Mouse (Mus musculus): Measurements from ENCODE around the gene Ttc34. TPM values are rescaled to one million over a fixed set of nuclear protein-coding genes. Genes with fewer than 3 reads are reported as not detected.

The Ttc34 gene
- total RNA-seq, 2 experiments from 2014 or later = not detected

Other genes starting within 250 kb of the Ttc34 start
- 2.1 TPM in 1 of 2 replicates, not detected in the other for gene Prdm16, start 200.6 kb upstream of the Ttc34 start, total RNA-seq (2015; ENCODE audit: low replicate concordance)
- 1.7 and 3.0 TPM in 2 replicates for gene Prdm16, start 200.6 kb upstream of the Ttc34 start, total RNA-seq (2017; ENCODE audit: low replicate concordance)
- not detected in 2 replicates for gene Actrt2, start 169.6 kb upstream of the Ttc34 start, total RNA-seq (2015; ENCODE audit: low replicate concordance)
- gene Actrt2, start 169.6 kb upstream of the Ttc34 start, total RNA-seq (2017; ENCODE audit: low replicate concordance) = not detected in 2 replicates
- gene Mmel1, start 32.1 kb downstream of the Ttc34 start, total RNA-seq (2015; ENCODE audit: low replicate concordance) = 1.0 and 4.0 TPM in 2 replicates
- 7.1 and 9.9 TPM in 2 replicates for gene Mmel1, start 32.1 kb downstream of the Ttc34 start, total RNA-seq (2017; ENCODE audit: low replicate concordance)
- 3.6 and 8.8 TPM in 2 replicates for gene Fam213b, start 61.7 kb downstream of the Ttc34 start, total RNA-seq (2015; ENCODE audit: low replicate concordance)
- 2.3 and 2.5 TPM in 2 replicates for gene Fam213b, start 61.7 kb downstream of the Ttc34 start, total RNA-seq (2017; ENCODE audit: low replicate concordance)
- gene Tnfrsf14, start 91.1 kb downstream of the Ttc34 start, total RNA-seq (2015; ENCODE audit: low replicate concordance) = 634 and 677 TPM in 2 replicates
- gene Tnfrsf14, start 91.1 kb downstream of the Ttc34 start, total RNA-seq (2017; ENCODE audit: low replicate concordance) = 775 and 846 TPM in 2 replicates
- gene Hes5, start 123.5 kb downstream of the Ttc34 start, total RNA-seq (2015; ENCODE audit: low replicate concordance) = not detected in 2 replicates
- not detected in 2 replicates for gene Hes5, start 123.5 kb downstream of the Ttc34 start, total RNA-seq (2017; ENCODE audit: low replicate concordance)
- 11.7 and 19.6 TPM in 2 replicates for gene Pank4, start 126.7 kb downstream of the Ttc34 start, total RNA-seq (2015; ENCODE audit: low replicate concordance)
- 11.1 and 11.2 TPM in 2 replicates for gene Pank4, start 126.7 kb downstream of the Ttc34 start, total RNA-seq (2017; ENCODE audit: low replicate concordance)
- not detected in 2 replicates for gene Plch2, start 219.3 kb downstream of the Ttc34 start, total RNA-seq (2015; ENCODE audit: low replicate concordance)
- not detected in 2 replicates for gene Plch2, start 219.3 kb downstream of the Ttc34 start, total RNA-seq (2017; ENCODE audit: low replicate concordance)
- 0.42 and 2.7 TPM in 2 replicates for gene Pex10, start 229.6 kb downstream of the Ttc34 start, total RNA-seq (2015; ENCODE audit: low replicate concordance)
- 0.42 and 3.6 TPM in 2 replicates for gene Pex10, start 229.6 kb downstream of the Ttc34 start, total RNA-seq (2017; ENCODE audit: low replicate concordance)
- 27.1 and 49.3 TPM in 2 replicates for gene Rer1, start 248.9 kb downstream of the Ttc34 start, total RNA-seq (2015; ENCODE audit: low replicate concordance)
- 34.8 and 36.0 TPM in 2 replicates for gene Rer1, start 248.9 kb downstream of the Ttc34 start, total RNA-seq (2017; ENCODE audit: low replicate concordance)
- gene Morn1, start 249.1 kb downstream of the Ttc34 start, total RNA-seq (2015; ENCODE audit: low replicate concordance) = 2.9 TPM in 1 of 2 replicates, not detected in the other
- gene Morn1, start 249.1 kb downstream of the Ttc34 start, total RNA-seq (2017; ENCODE audit: low replicate concordance) = 0.28 TPM in 1 of 2 replicates, not detected in the other

Data from erythroblast, adult 5-6 weeks (primary cell).